Mouse (Mus musculus) myocyte (in vitro differentiated cells): ENCODE data around the gene Dnmbp. TPM values are rescaled to one million over a fixed set of nuclear protein-coding genes. Genes with fewer than 3 reads are reported as not detected.

Experiments used
- H3K27me3 ChIP-seq: one replicate; pipeline ENCODE4 v1.6.1; 2011; ENCODE audit not compliant: control insufficient read depth, insufficient read depth, insufficient read length
- H3K36me3 ChIP-seq: one replicate; pipeline ENCODE4 v1.6.1; 2011; ENCODE audit not compliant: control insufficient read depth, insufficient read depth
- H3K4me2 ChIP-seq: one replicate; pipeline ENCODE4 v1.6.1; 2011; ENCODE audit warnings: low read depth, control low read depth
- H3K4me3 ChIP-seq: one replicate; pipeline ENCODE4 v1.5.1; 2011; ENCODE audit warnings: mild to moderate bottlenecking, control low read depth, moderate library complexity
- H3K79me2 ChIP-seq: one replicate; pipeline ENCODE4 v1.6.1; 2011; ENCODE audit not compliant: control insufficient read depth, insufficient read depth
- H3ac ChIP-seq: one replicate; pipeline ENCODE4 v1.6.1; 2011; ENCODE audit not compliant: control insufficient read depth, insufficient read length
- CEBPB ChIP-seq: IDR thresholded peaks from 2 replicates; pipeline ENCODE4 v1.6.1; 2011; ENCODE audit warnings: mild to moderate bottlenecking, moderate library complexity; ENCODE audit not compliant: poor library complexity, insufficient read depth, severe bottlenecking
- E2F4 ChIP-seq: IDR thresholded peaks from one replicate; pipeline ENCODE4 v1.6.1; 2011; ENCODE audit warnings: mild to moderate bottlenecking, control low read depth, moderate library complexity; ENCODE audit not compliant: insufficient read depth
- MAX ChIP-seq: IDR thresholded peaks from one replicate; pipeline ENCODE4 v1.6.1; 2011; ENCODE audit warnings: low read depth, mild to moderate bottlenecking, control low read depth
- MYOD1 ChIP-seq, 3 experiments: IDR thresholded peaks; one replicate each; pipeline ENCODE4 v1.6.1; 2011; ENCODE audit warnings: control low read depth in 2 of 3, low read depth in 2 of 3, mild to moderate bottlenecking in 2 of 3, moderate library complexity in 1 of 3; ENCODE audit not compliant: insufficient read length in 2 of 3, control insufficient read depth in 1 of 3
- MYOG ChIP-seq, 3 experiments: IDR thresholded peaks; one replicate each; pipeline ENCODE4 v1.6.1; 2011; ENCODE audit warnings: control low read depth in 2 of 3, low read depth in 2 of 3, mild to moderate bottlenecking in 2 of 3; ENCODE audit not compliant: insufficient read length in 2 of 3, control insufficient read depth in 1 of 3, insufficient read depth in 1 of 3
- POLR2A ChIP-seq: IDR thresholded peaks from one replicate; pipeline ENCODE4 v1.6.1; 2011; ENCODE audit warnings: low read depth, mild to moderate bottlenecking, control low read depth, moderate library complexity; ENCODE audit not compliant: insufficient read length
- POLR2AphosphoS2 ChIP-seq: IDR thresholded peaks from one replicate; pipeline ENCODE4 v1.6.1; 2011; ENCODE audit warnings: low read depth, control low read depth; ENCODE audit not compliant: insufficient read length
- REST ChIP-seq: IDR thresholded peaks from one replicate; pipeline ENCODE4 v1.6.1; 2011; ENCODE audit warnings: mild to moderate bottlenecking, control low read depth, moderate library complexity; ENCODE audit not compliant: insufficient read depth, insufficient read length
- SRF ChIP-seq: IDR thresholded peaks from one replicate; pipeline ENCODE4 v1.6.1; 2011; ENCODE audit warnings: low read depth; ENCODE audit not compliant: control insufficient read depth, insufficient read length
- TCF12 ChIP-seq: IDR thresholded peaks from one replicate; pipeline ENCODE4 v1.6.1; 2011; ENCODE audit warnings: mild to moderate bottlenecking, control low read depth; ENCODE audit not compliant: poor library complexity, insufficient read depth, severe bottlenecking
- TCF3 ChIP-seq: IDR thresholded peaks from one replicate; pipeline ENCODE4 v1.6.1; 2011; ENCODE audit warnings: low read depth, control low read depth; ENCODE audit not compliant: insufficient read length
- USF1 ChIP-seq: IDR thresholded peaks from one replicate; pipeline ENCODE4 v1.6.1; 2011; ENCODE audit warnings: low read depth, mild to moderate bottlenecking, control low read depth, moderate library complexity
- polyA plus RNA-seq: library from polyadenylated mRNA; unstranded; fragments of >200 nt; fragmentation: generic; extraction: Trizol; gene quantifications from one replicate; pipeline ENCODE4 v1.2.1, GENCODE M21; 2012; ENCODE audit warnings: missing spikeins

The Dnmbp gene
- polyA plus RNA-seq, 1 experiment = 7.8 TPM

GRCm38 (mm10) chr19:43851996-43852630, 87.9 kb downstream of the Dnmbp start:
- TF ChIP-seq TCF12 (no peak), REST (no peak), SRF (no peak), MYOD1 (IDR thresholded peaks at IDR 0.05; ENCODE audit: control insufficient read depth in 1 of 3, insufficient read length in 2 of 3, low read depth in 2 of 3) (no peak), MYOG (IDR thresholded peaks at IDR 0.05; ENCODE audit: control insufficient read depth in 1 of 3, insufficient read depth in 1 of 3, insufficient read length in 2 of 3, low read depth in 2 of 3) (no peak), USF1 (no peak), MAX (no peak), TCF3 (no peak), CEBPB (no peak), E2F4 (no peak), POLR2A (no peak), POLR2AphosphoS2 (no peak)

GRCm38 (mm10) chr19:43850026-43850425, 90.0 kb downstream of the Dnmbp start:
- no peaks in the 10 kb centered on the region for H3K79me2 ChIP-seq
- no peak overlapping the region for H3K4me2 ChIP-seq
- H3K4me3 ChIP-seq = no peak overlapping the region
- TF ChIP-seq MYOD1 (IDR thresholded peaks at IDR 0.05; ENCODE audit: control insufficient read depth in 1 of 3, insufficient read length in 2 of 3, low read depth in 2 of 3) (no peak), TCF12 (no peak), REST (no peak), TCF3 (no peak), E2F4 (no peak), SRF (no peak), CEBPB (no peak), POLR2AphosphoS2 (no peak), MYOG (IDR thresholded peaks at IDR 0.05; ENCODE audit: control insufficient read depth in 1 of 3, insufficient read depth in 1 of 3, insufficient read length in 2 of 3, low read depth in 2 of 3) (no peak), POLR2A (no peak), USF1 (no peak), MAX (no peak)
- H3K27me3 ChIP-seq = no peaks in the 10 kb centered on the region
- no peak overlapping the region for H3ac ChIP-seq
- H3K36me3 ChIP-seq = peaks cover 26% of the 10 kb centered on the region

More at GRCm38 (mm10) chr19:43851996-43852630, 87.9 kb downstream of the Dnmbp start:
- Histone ChIP-seq H3K79me2 (no peaks in the 10 kb centered on the region), H3K27me3 (no peaks in the 10 kb centered on the region), H3K4me2 (no peak overlapping the region), H3K4me3 (no peak overlapping the region), H3K36me3 (peaks cover 23% of the 10 kb centered on the region), H3ac (no peak overlapping the region)

DNA sequence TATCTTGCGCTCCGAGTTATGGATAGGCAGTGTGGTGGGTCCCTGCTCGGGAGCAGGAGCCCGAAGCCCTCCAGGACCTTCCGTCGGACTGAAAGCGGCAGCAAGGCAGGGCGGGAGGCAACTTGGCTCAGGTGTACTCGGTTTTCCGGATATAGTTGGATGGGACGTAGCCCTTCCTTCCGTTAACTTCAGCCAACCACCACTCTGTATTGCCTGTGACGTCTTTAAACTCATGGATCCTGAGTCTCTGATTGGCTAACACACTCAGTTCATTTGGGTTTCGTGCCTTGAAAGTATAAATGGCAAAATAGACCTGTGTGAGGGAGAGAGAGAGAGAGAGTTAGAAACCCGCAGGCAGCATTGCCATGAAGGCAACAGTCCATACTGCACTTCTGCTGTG, 92.0 kb downstream of the Dnmbp start:
- no peaks in the 10 kb centered on the region for H3K79me2 ChIP-seq
- H3K4me3 ChIP-seq = no peak overlapping the region
- H3K4me2 ChIP-seq = no peak overlapping the region
- H3K36me3 ChIP-seq = peaks cover 22% of the 10 kb centered on the region
- H3K27me3 ChIP-seq = no peaks in the 10 kb centered on the region
- H3ac ChIP-seq = no peak overlapping the region
- no peak for TF ChIP-seq POLR2AphosphoS2
- TF ChIP-seq CEBPB = no peak
- no peak for TF ChIP-seq MYOG (IDR thresholded peaks at IDR 0.05; ENCODE audit: control insufficient read depth in 1 of 3, insufficient read depth in 1 of 3, insufficient read length in 2 of 3, low read depth in 2 of 3)

GRCm38 (mm10) chr19:43847056-43847455, 92.9 kb downstream of the Dnmbp start:
- Histone ChIP-seq H3K4me2 (no peak overlapping the region), H3ac (no peak overlapping the region), H3K79me2 (no peaks in the 10 kb centered on the region), H3K4me3 (no peak overlapping the region), H3K27me3 (no peaks in the 10 kb centered on the region), H3K36me3 (peaks cover 19% of the 10 kb centered on the region)
- TF ChIP-seq REST = no peak
- TF ChIP-seq SRF = no peak

DNA sequence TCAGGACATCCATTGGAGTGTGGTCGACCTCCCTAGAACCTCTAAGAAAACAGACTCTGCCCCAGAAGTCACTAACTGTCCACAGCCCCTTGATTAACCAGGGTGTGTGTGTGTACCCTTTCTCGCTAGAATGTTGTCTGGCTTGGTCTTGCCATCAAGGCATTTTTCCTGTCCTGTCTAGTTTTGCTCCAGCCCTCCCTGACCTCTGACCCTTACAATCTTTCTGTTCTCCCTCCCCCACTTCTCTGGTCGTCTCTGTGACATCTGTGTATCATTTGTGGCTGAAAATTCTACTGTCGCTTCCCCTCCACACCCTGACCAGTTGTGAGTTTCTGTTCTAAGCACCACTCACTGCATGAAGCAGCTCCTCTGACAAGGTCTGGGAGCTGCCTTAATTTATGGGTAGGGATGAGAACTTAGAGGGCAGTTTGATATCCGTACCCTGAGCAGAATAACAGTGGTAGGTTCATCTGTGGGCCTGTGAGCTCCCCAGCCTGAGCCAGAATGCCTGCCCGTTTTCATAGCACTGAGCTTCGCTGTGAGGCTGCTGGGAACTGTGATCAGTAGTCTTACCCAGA, 94.6 kb downstream of the Dnmbp start:
- Histone ChIP-seq H3K79me2 (no peaks in the 10 kb centered on the region), H3K36me3 (peaks cover 11% of the 10 kb centered on the region), H3K4me2 (no peak overlapping the region), H3ac (no peak overlapping the region), H3K4me3 (no peak overlapping the region), H3K27me3 (no peaks in the 10 kb centered on the region)
- TF ChIP-seq TCF3 (no peak), POLR2A (no peak), E2F4 (no peak), TCF12 (no peak)
